Mouse (Mus musculus) liver, embryonic 12.5 days (tissue): ENCODE results near the gene Stx12. TPM values are rescaled to one million over a fixed set of nuclear protein-coding genes. Genes with fewer than 3 reads are reported as not detected.

Source experiments
- ATAC-seq: fragments of 200-750 bp; cut with Nextera tagmentation; 2 replicates; pipeline ENCODE4 v1.8.0; 2017; ENCODE audit warnings: moderate number of reproducible peaks, mild to moderate bottlenecking, moderate library complexity
- H3K27ac ChIP-seq: fragments of 300-500 bp; sonication (generic); 2 replicates; pipeline ENCODE4 v1.5.1; 2016; ENCODE audit warnings: mild to moderate bottlenecking
- H3K27me3 ChIP-seq: fragments of 300-500 bp; sonication (generic); replicated peaks from 2 replicates; pipeline ENCODE4 v1.6.1; 2016; ENCODE audit warnings: mild to moderate bottlenecking, moderate library complexity
- H3K36me3 ChIP-seq: fragments of 300-500 bp; sonication (generic); 2 replicates; pipeline ENCODE4 v1.6.1; 2016; ENCODE audit warnings: mild to moderate bottlenecking, moderate library complexity
- H3K4me1 ChIP-seq: fragments of 300-500 bp; sonication (generic); 2 replicates; pipeline ENCODE4 v1.6.1; 2016
- H3K4me2 ChIP-seq: fragments of 300-500 bp; sonication (generic); 2 replicates; pipeline ENCODE4 v1.6.1; 2016; ENCODE audit warnings: mild to moderate bottlenecking, moderate library complexity
- H3K4me3 ChIP-seq: fragments of 300-500 bp; sonication (generic); 2 replicates; pipeline ENCODE4 v1.5.1; 2016; ENCODE audit warnings: mild to moderate bottlenecking, moderate library complexity
- H3K9ac ChIP-seq: fragments of 300-500 bp; sonication (generic); 2 replicates; pipeline ENCODE4 v1.6.1; 2016; ENCODE audit warnings: mild to moderate bottlenecking, moderate library complexity
- H3K9me3 ChIP-seq: fragments of 300-500 bp; sonication (generic); replicated peaks from 2 replicates; pipeline ENCODE4 v1.6.1; 2016; ENCODE audit warnings: mild to moderate bottlenecking, moderate library complexity
- WGBS: fragments of 180-500 bp; shearing (Covaris S2); methylation state at CpG from one replicate; pipeline ENCODE4 v1.1.7; 2016; ENCODE audit not compliant: insufficient replicate concordance; 5-methylcytosine and 5-hydroxymethylcytosine counted together
- polyA plus RNA-seq: library from polyadenylated mRNA; unstranded; fragments of >200 nt; fragmentation: Nextera tagmentation; extraction: Ambion mirVana; gene quantifications from 2 replicates; pipeline ENCODE4 v1.2.1, GENCODE M21; 2016

Stx12 gene
- polyA plus RNA-seq, 1 experiment from 2014 or later = 21.7 TPM

GRCm38 (mm10) chr4:132860880-132861279, 23.4 kb downstream of the Stx12 start:
- peak overlapping the region; percentile 12; the same call in 1 of the 2 replicates for H3K4me2 ChIP-seq
- H3K36me3 ChIP-seq = peaks cover 87% of the 10 kb centered on the region
- ATAC-seq = peak; percentile 63

GRCm38 (mm10) chr4:132843705-132844071, 40.6 kb downstream of the Stx12 start:
- Histone ChIP-seq H3K36me3 (peaks cover 30% of the 10 kb centered on the region), H3K9me3 (no peaks in the 10 kb centered on the region), H3K4me2 (peak overlapping the region; percentile 79), H3K27ac (peak overlapping the region; percentile 80), H3K27me3 (no peaks in the 10 kb centered on the region), H3K4me3 (peak overlapping the region; percentile 73), H3K9ac (peak overlapping the region; percentile 91), H3K4me1 (peaks cover 35% of the 10 kb centered on the region)
- 72% methylated on average over 1 of the region's 1 CpGs for WGBS
- no peak for ATAC-seq

More at GRCm38 (mm10) chr4:132860880-132861279, 23.4 kb downstream of the Stx12 start:
- Histone ChIP-seq H3K27ac (peak overlapping the region; percentile 42; the same call in 1 of the 2 replicates), H3K9ac (peak overlapping the region; percentile 31; the same call in 1 of the 2 replicates), H3K9me3 (no peaks in the 10 kb centered on the region), H3K4me3 (no peak overlapping the region), H3K27me3 (no peaks in the 10 kb centered on the region), H3K4me1 (peaks cover 19% of the 10 kb centered on the region)
- WGBS = 66% methylated on average over 1 of the region's 1 CpGs

DNA sequence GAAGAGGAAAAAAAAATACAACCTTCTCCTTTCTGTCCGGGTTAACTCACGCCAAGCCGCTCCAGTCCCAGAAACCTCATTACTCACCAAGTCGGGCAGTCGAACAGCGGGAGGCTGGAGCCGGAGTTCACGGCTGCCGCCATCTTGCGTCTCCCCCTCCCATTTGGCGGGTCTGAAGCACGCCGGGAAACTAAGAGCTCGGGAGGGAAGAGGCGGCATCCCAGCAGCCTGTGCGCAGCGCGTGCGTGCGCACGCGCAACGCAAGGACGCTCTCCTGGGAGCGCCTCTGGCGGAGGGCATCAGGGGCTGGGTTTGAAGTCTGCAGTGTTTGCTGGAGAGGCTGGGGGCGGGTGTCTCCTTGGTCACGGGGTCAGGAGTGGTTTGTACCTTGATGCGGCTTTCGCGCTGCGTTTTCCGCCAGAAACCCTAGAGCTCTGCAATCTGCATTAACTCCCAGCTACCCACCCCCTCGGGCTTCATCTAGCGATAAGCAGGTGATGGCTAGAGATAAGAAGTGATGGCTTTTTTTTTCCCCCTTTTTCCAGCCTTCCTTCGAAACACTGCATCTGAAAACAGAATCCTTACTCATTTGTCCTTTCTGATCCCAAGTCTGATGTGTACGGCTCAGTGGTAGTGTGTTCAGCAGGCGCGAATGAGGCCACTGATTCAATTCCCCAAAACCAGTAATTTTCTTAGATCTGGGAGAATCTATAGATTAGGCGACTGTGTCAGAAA, 41.2 kb downstream of the Stx12 start, which contains the start of gene Ppp1r8:
Ppp1r8 (minus strand) TSS at position 200 of the 735 bp plus-strand sequence.
- peak; percentile 95 for ATAC-seq
- H3K4me3 ChIP-seq = peak within 1 kb of the TSS; percentile 73
- peak within 1 kb of the TSS; percentile 91 for H3K9ac ChIP-seq
- H3K27ac ChIP-seq = peak within 1 kb of the TSS; percentile 80
- H3K9me3 ChIP-seq = no peaks in the 10 kb centered on the region
- peaks cover 34% of the 10 kb centered on the region for H3K36me3 ChIP-seq
- peak within 1 kb of the TSS; percentile 79 for H3K4me2 ChIP-seq
- WGBS = 1% methylated on average over 40 of the region's 40 CpGs
- H3K27me3 ChIP-seq = no peaks in the 10 kb centered on the region
- H3K4me1 ChIP-seq = peaks cover 35% of the 10 kb centered on the region

- WGBS = under 1% methylated on average over 30 of the region's 30 CpGs
- Histone ChIP-seq H3K27ac (peak overlapping the region; percentile 80), H3K27me3 (no peaks in the 10 kb centered on the region), H3K4me2 (peak overlapping the region; percentile 79), H3K9ac (peak overlapping the region; percentile 91), H3K9me3 (no peaks in the 10 kb centered on the region), H3K4me1 (peaks cover 35% of the 10 kb centered on the region), H3K36me3 (peaks cover 37% of the 10 kb centered on the region), H3K4me3 (peak overlapping the region; percentile 73)
- ATAC-seq = peak; percentile 45
Observed at GRCm38 (mm10) chr4:132842281-132842906, 41.9 kb downstream of the Stx12 start.

DNA sequence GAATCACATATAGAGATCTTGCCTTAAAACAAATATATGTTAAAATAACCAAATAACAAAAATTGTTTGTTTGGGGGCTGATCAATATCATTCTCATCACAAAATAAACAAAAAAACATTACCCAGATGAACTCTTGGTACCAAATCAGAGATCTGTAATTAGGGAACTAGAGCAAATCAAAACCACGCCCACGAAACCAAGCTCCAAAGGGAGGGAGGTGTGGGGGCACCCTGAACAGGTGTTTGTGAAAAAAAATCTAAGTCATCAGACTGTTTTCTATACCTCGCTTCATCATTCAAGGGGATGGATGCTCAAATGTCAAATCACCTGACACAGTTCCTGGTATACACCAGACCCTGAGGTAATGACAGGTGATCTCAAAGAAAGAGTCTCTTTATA, 42.8 kb downstream of the Stx12 start:
- WGBS = 74% methylated on average over 3 of the region's 3 CpGs
- Histone ChIP-seq H3K27ac (peak overlapping the region; percentile 80), H3K4me3 (peak overlapping the region; percentile 73), H3K36me3 (peaks cover 46% of the 10 kb centered on the region), H3K9me3 (no peaks in the 10 kb centered on the region), H3K27me3 (no peaks in the 10 kb centered on the region), H3K9ac (peak overlapping the region; percentile 91), H3K4me1 (peaks cover 35% of the 10 kb centered on the region), H3K4me2 (peak overlapping the region; percentile 79)
- no peak for ATAC-seq

- Histone ChIP-seq H3K27ac (no peak overlapping the region), H3K4me2 (no peak overlapping the region), H3K9ac (no peak overlapping the region), H3K36me3 (peaks cover 41% of the 10 kb centered on the region), H3K4me3 (no peak overlapping the region), H3K9me3 (no peaks in the 10 kb centered on the region), H3K27me3 (no peaks in the 10 kb centered on the region), H3K4me1 (no peaks in the 10 kb centered on the region)
- ATAC-seq = peak; percentile 52; the same call in 1 of the 2 replicates
- WGBS = 48% methylated on average over 8 of the region's 8 CpGs
Observed at GRCm38 (mm10) chr4:132823614-132824366, 60.5 kb downstream of the Stx12 start.

- no peaks in the 10 kb centered on the region for H3K4me1 ChIP-seq
- H3K36me3 ChIP-seq = no peaks in the 10 kb centered on the region
- no peak overlapping the region for H3K27ac ChIP-seq
- H3K9me3 ChIP-seq = no peaks in the 10 kb centered on the region
- WGBS = 51% methylated on average over 2 of the region's 2 CpGs
- no peaks in the 10 kb centered on the region for H3K27me3 ChIP-seq
- ATAC-seq = no peak
- no peak overlapping the region for H3K4me2 ChIP-seq
- no peak overlapping the region for H3K9ac ChIP-seq
- no peak overlapping the region for H3K4me3 ChIP-seq
Observed at GRCm38 (mm10) chr4:132818442-132818841, 65.9 kb downstream of the Stx12 start.

DNA sequence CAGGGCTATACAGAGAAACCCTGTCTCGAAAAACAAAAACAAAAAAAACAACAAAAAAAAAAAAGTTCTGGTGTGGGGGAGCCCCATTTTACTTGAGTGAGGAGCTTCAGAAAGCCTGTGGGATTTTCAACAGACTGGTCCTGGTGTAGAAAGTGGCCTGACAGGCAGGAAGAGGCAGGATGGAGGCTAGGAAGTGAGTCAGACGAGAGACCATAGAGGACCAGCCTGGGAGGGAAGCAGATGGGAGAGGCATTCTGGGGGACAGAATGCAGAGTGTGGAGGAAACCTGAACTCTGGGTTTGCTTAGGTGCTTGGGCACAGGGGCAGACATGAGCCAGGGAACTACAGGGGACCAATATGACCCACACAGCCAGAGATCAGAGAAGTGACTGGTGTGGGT, 67.5 kb downstream of the Stx12 start:
- Histone ChIP-seq H3K27ac (no peak overlapping the region), H3K9ac (no peak overlapping the region), H3K4me2 (no peak overlapping the region), H3K27me3 (no peaks in the 10 kb centered on the region), H3K36me3 (no peaks in the 10 kb centered on the region), H3K4me3 (no peak overlapping the region), H3K4me1 (no peaks in the 10 kb centered on the region), H3K9me3 (no peaks in the 10 kb centered on the region)
- WGBS = 48% methylated on average over 2 of the region's 2 CpGs
- ATAC-seq = no peak

DNA sequence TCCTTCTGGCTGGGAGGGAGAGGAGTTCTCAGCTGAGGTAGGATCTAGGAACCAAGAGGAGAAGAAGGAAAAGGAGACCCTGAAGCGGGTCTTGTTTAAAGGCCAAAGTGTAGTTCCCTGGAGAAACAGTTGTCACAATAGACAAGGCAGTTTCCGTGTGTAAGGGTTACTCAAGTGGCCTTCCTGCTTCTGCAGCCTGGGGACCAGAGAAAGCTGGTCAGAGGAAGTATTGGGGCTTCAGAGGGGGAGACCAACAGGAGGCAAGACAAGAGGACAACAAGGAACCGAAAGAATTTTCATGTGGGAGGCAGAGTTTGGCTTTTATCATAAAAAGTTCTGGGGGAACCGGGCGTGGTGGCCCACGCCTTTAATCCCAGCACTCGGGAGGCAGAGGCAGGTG, 67.9 kb downstream of the Stx12 start:
- Histone ChIP-seq H3K27ac (peak overlapping the region; percentile 30; the same call in 1 of the 2 replicates), H3K4me1 (no peaks in the 10 kb centered on the region), H3K9ac (no peak overlapping the region), H3K27me3 (no peaks in the 10 kb centered on the region), H3K36me3 (no peaks in the 10 kb centered on the region), H3K4me2 (no peak overlapping the region), H3K9me3 (0 out of 2 replicates have a peak, but pooled peaks cover 2% of the 10 kb centered on the region), H3K4me3 (no peak overlapping the region)
- 45% methylated on average over 7 of the region's 7 CpGs for WGBS
- ATAC-seq = no peak

DNA sequence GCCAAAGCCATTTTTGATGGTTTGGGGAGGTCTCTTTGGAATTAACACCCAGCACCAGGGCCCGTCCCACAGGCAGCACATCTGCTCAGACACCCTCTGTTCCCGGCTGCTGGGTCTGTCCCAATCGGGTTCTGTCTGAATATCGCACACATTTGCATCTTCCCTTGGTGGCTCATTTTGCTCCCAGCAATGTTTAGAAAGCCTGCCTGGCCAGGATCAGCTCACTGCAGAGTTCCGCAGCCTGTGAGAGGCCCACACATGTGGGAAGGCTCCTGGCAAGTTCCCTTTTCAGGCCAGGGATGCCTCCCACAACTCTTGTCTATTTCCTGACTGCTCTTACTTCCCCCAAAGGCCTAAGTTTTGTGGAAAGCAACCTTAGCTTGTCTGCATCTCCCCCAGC, 74.7 kb downstream of the Stx12 start:
- no peak for ATAC-seq
- H3K27me3 ChIP-seq = no peaks in the 10 kb centered on the region
- 0 out of 2 replicates have a peak, but pooled peaks cover 6% of the 10 kb centered on the region for H3K4me1 ChIP-seq
- H3K27ac ChIP-seq = no peak overlapping the region
- no peak overlapping the region for H3K4me3 ChIP-seq
- H3K9me3 ChIP-seq = 0 out of 2 replicates have a peak, but pooled peaks cover 4% of the 10 kb centered on the region
- 52% methylated on average over 5 of the region's 5 CpGs for WGBS
- H3K4me2 ChIP-seq = no peak overlapping the region
- H3K9ac ChIP-seq = no peak overlapping the region
- no peaks in the 10 kb centered on the region for H3K36me3 ChIP-seq

DNA sequence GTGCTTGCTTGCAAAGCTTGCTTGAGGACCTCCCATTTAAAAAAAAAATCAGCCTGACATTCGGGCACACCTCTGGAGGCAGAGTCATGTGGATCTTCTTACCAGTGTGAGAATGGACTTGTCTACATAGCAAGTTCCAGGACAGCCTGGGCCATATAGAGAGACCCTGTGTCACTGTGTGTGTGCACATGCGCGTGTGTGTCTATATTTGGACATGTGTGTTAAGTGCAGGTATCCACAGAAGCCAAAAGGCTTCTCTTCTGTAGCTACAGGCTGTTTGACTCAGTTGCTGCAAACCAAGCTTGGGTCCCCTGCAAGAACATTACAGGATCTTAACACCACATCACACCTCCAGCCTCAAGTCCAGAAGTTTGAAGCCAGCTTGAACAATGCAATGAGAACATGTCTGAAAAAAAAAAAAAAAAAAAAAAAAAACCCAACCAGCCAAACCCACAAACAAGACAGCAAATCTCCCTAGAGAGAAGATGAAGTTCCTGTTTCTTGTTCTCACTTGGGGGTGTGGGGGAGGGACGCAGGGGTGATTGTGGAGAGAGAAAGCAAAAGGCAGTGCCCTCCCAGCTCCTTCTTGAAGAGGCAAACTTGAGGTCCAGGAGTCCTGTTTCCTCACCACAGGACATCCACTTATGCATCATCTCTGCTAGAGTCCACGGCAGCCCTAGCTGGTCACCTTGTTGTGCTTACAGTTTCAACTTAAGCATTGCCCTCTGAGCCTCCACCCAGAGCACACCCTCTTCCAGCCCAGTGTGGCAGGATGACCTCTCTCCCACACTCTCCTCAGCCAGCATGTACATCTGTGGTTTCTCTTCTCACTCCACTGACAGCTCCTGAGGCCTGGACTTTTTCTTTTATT, 76.3 kb downstream of the Stx12 start:
- H3K4me3 ChIP-seq = no peak overlapping the region
- no peaks in the 10 kb centered on the region for H3K27me3 ChIP-seq
- no peak for ATAC-seq
- H3K36me3 ChIP-seq = no peaks in the 10 kb centered on the region
- WGBS = 38% methylated on average over 5 of the region's 5 CpGs
- H3K9me3 ChIP-seq = 0 out of 2 replicates have a peak, but pooled peaks cover 4% of the 10 kb centered on the region
- peaks cover 11% of the 10 kb centered on the region; the same call in 1 of the 2 replicates for H3K4me1 ChIP-seq
- no peak overlapping the region for H3K4me2 ChIP-seq
- H3K27ac ChIP-seq = 0 out of 2 replicates have a peak overlapping the region, but pooled peaks have one; percentile 23
- no peak overlapping the region for H3K9ac ChIP-seq
